Mouse (Mus musculus) small intestine, adult 2 months (tissue): ENCODE measurements around the gene Paqr7.

Experiments
- CTCF ChIP-seq: fragments of 200-500 bp; IDR thresholded peaks from 2 replicates; pipeline ENCODE4 v1.5.1; 2012; ENCODE audit warnings: low read depth, mild to moderate bottlenecking, control low read depth, inconsistent platforms, low read length, moderate library complexity, mixed read lengths; ENCODE audit not compliant: insufficient replicate concordance, insufficient read length; ENCODE audit errors: extremely low read depth
- POLR2A ChIP-seq: fragments of 200-500 bp; IDR thresholded peaks from 2 replicates; pipeline ENCODE4 v1.6.1; 2012; ENCODE audit warnings: low read depth, mild to moderate bottlenecking, control low read depth, inconsistent platforms, low read length, moderate library complexity

- TF ChIP-seq POLR2A (no peak), CTCF (no peak)
Observed at GRCm38 (mm10) chr4:134495546-134495923, 962 bp upstream of the Paqr7 start.
